Mouse (Mus musculus): ENCODE data around the gene Dst.

The Dst gene

GRCm38 (mm10) chr1:34182406-34183249 lies 274.6 kb downstream of the Dst start:
- DNase-seq = no peak

GRCm38 (mm10) chr1:34183250-34183926 lies 275.4 kb downstream of the Dst start:
- DNase-seq = no peak

GRCm38 (mm10) chr1:34184266-34184665 lies 276.2 kb downstream of the Dst start:
- DNase-seq = no peak

- DNase-seq = no peak
These were observed 278.0 kb downstream of the Dst start for GRCm38 (mm10) chr1:34186033-34186432.

GRCm38 (mm10) chr1:34187501-34187900 lies 279.5 kb downstream of the Dst start:
- DNase-seq = no peak

GRCm38 (mm10) chr1:34188721-34189236 lies 280.8 kb downstream of the Dst start:
- DNase-seq = no peak

- DNase-seq = no peak
These were observed 281.3 kb downstream of the Dst start for GRCm38 (mm10) chr1:34189318-34189717.

- DNase-seq = peak; percentile 57
These were observed 281.9 kb downstream of the Dst start for GRCm38 (mm10) chr1:34189970-34190369.

- no peak for DNase-seq
These were observed 284.1 kb downstream of the Dst start for GRCm38 (mm10) chr1:34192174-34192573.

GRCm38 (mm10) chr1:34200791-34201190 lies 292.8 kb downstream of the Dst start:
- no peak for DNase-seq

- DNase-seq = no peak
These were observed 293.5 kb downstream of the Dst start for GRCm38 (mm10) chr1:34201483-34201882.

- DNase-seq = no peak
These were observed 303.7 kb downstream of the Dst start for GRCm38 (mm10) chr1:34211704-34212103.

GRCm38 (mm10) chr1:34216456-34216855 lies 308.4 kb downstream of the Dst start:
- no peak for DNase-seq

GRCm38 (mm10) chr1:34218323-34218722 lies 310.3 kb downstream of the Dst start:
- DNase-seq = peak; percentile 86

GRCm38 (mm10) chr1:34218801-34219200 lies 310.8 kb downstream of the Dst start:
- no peak for DNase-seq

GRCm38 (mm10) chr1:34220094-34220601 lies 312.1 kb downstream of the Dst start:
- DNase-seq = no peak

GRCm38 (mm10) chr1:34223866-34224265 lies 315.8 kb downstream of the Dst start:
- DNase-seq = no peak

GRCm38 (mm10) chr1:34227676-34228075 lies 319.7 kb downstream of the Dst start:
- peak; percentile 18 for DNase-seq

GRCm38 (mm10) chr1:34231041-34231440 lies 323.0 kb downstream of the Dst start:
- DNase-seq = no peak

GRCm38 (mm10) chr1:34236254-34236723 lies 328.3 kb downstream of the Dst start:
- peak; percentile 73 for DNase-seq

GRCm38 (mm10) chr1:34237211-34237610 lies 329.2 kb downstream of the Dst start:
- DNase-seq = no peak

GRCm38 (mm10) chr1:34237689-34238091 lies 329.7 kb downstream of the Dst start:
- DNase-seq = peak; percentile 17

GRCm38 (mm10) chr1:34238231-34238630 lies 330.2 kb downstream of the Dst start:
- no peak for DNase-seq

GRCm38 (mm10) chr1:34244678-34245077 lies 336.7 kb downstream of the Dst start:
- no peak for DNase-seq
